Mouse (Mus musculus) thymus, adult 2 months (tissue): ENCODE data around the gene Ubl7.

ENCODE experiments used
- CTCF ChIP-seq: fragments of 200-500 bp; IDR thresholded peaks from 2 replicates; pipeline ENCODE4 v1.5.1; 2012; ENCODE audit warnings: mild to moderate bottlenecking, control low read depth, low read length, moderate library complexity, borderline replicate concordance; ENCODE audit not compliant: control insufficient read depth, poor library complexity, insufficient read depth; ENCODE audit errors: extremely low read depth
- POLR2A ChIP-seq: fragments of 200-500 bp; IDR thresholded peaks from 2 replicates; pipeline ENCODE4 v1.6.1; 2012; ENCODE audit warnings: mild to moderate bottlenecking, low read length, control low read depth, moderate library complexity; ENCODE audit not compliant: control insufficient read depth, poor library complexity, insufficient read depth; ENCODE audit errors: extremely low read depth

GRCm38 (mm10) chr9:57879213-57879612 lies 31.6 kb upstream of the Ubl7 start:
- TF ChIP-seq CTCF (no peak), POLR2A (no peak)
